Mouse (Mus musculus): ENCODE data around the gene Clip4. TPM values are rescaled to one million over a fixed set of nuclear protein-coding genes. Genes with fewer than 3 reads are reported as not detected.

Gene Clip4
- total and polyA plus RNA-seq, 2 experiments from 2014 or later = 15.8 to 16.9 TPM

GRCm38 (mm10) chr17:71823622-71824306 lies 55.5 kb downstream of the Clip4 start:
- WGBS = 87% methylated on average over 8 of the region's 8 CpGs

GRCm38 (mm10) chr17:71826603-71827002 lies 58.3 kb downstream of the Clip4 start:
- Histone ChIP-seq H3K27me3 (ENCODE audit: insufficient read depth, low read length) (no peaks in the 10 kb centered on the region), H3K9me3 (ENCODE audit: low read length) (no peaks in the 10 kb centered on the region), H3K4me3 (ENCODE audit: low read depth, low read length) (no peak overlapping the region), H3K27ac (ENCODE audit: low read depth, low read length) (no peak overlapping the region), H3K36me3 (ENCODE audit: insufficient read depth, low read length) (peaks cover 28% of the 10 kb centered on the region), H3K9ac (replicated peaks; ENCODE audit: low read length, poor library complexity, severe bottlenecking) (no peak overlapping the region), H3K4me1 (ENCODE audit: insufficient read depth, low read length) (no peaks in the 10 kb centered on the region), H3K4me2 (ENCODE audit: low read depth, low read length, poor library complexity, severe bottlenecking) (no peak overlapping the region)
- TF ChIP-seq CTCF (IDR thresholded peaks at IDR 0.05) = no peak
- WGBS = 74% methylated on average over 3 of the region's 3 CpGs
- ATAC-seq (ENCODE audit: low FRiP score) (no peak), DNase-seq (ENCODE audit: low spot score) (no peak)

More at GRCm38 (mm10) chr17:71823622-71824306, 55.5 kb downstream of the Clip4 start:
- TF ChIP-seq CTCF (IDR thresholded peaks at IDR 0.05) = no peak
- no peak overlapping the region for H3K4me2 ChIP-seq (ENCODE audit: low read depth, low read length, poor library complexity, severe bottlenecking)
- no peak overlapping the region for H3K9ac ChIP-seq (replicated peaks; ENCODE audit: low read length, poor library complexity, severe bottlenecking)
- no peaks in the 10 kb centered on the region for H3K9me3 ChIP-seq (ENCODE audit: low read length)
- H3K4me3 ChIP-seq (ENCODE audit: low read depth, low read length) = no peak overlapping the region
- H3K4me1 ChIP-seq (ENCODE audit: insufficient read depth, low read length) = no peaks in the 10 kb centered on the region
- ATAC-seq (ENCODE audit: low FRiP score) (no peak), DNase-seq (ENCODE audit: low spot score) (no peak)
- H3K27ac ChIP-seq (ENCODE audit: low read depth, low read length) = no peak overlapping the region
- H3K36me3 ChIP-seq (ENCODE audit: insufficient read depth, low read length) = peaks cover 24% of the 10 kb centered on the region
- no peaks in the 10 kb centered on the region for H3K27me3 ChIP-seq (ENCODE audit: insufficient read depth, low read length)

- Histone ChIP-seq H3K4me2 (ENCODE audit: low read depth, low read length, poor library complexity, severe bottlenecking) (no peak overlapping the region), H3K9me3 (ENCODE audit: low read length) (no peaks in the 10 kb centered on the region), H3K27me3 (ENCODE audit: insufficient read depth, low read length) (no peaks in the 10 kb centered on the region), H3K4me1 (ENCODE audit: insufficient read depth, low read length) (no peaks in the 10 kb centered on the region), H3K9ac (replicated peaks; ENCODE audit: low read length, poor library complexity, severe bottlenecking) (no peak overlapping the region), H3K27ac (ENCODE audit: low read depth, low read length) (no peak overlapping the region), H3K4me3 (ENCODE audit: low read depth, low read length) (no peak overlapping the region), H3K36me3 (ENCODE audit: insufficient read depth, low read length) (peaks cover 27% of the 10 kb centered on the region)
- ATAC-seq (ENCODE audit: low FRiP score) (no peak), DNase-seq (ENCODE audit: low spot score) (no peak)
- 59% methylated on average over 8 of the region's 8 CpGs for WGBS
- TF ChIP-seq CTCF (IDR thresholded peaks at IDR 0.05) = no peak
Observed at GRCm38 (mm10) chr17:71827627-71828026, 59.4 kb downstream of the Clip4 start.

GRCm38 (mm10) chr17:71828647-71829414 lies 60.6 kb downstream of the Clip4 start:
- no peak for ATAC-seq (ENCODE audit: low FRiP score)
- H3K27ac ChIP-seq (ENCODE audit: low read depth, low read length) = no peak overlapping the region
- peaks cover 27% of the 10 kb centered on the region for H3K36me3 ChIP-seq (ENCODE audit: insufficient read depth, low read length)
- H3K4me2 ChIP-seq (ENCODE audit: low read depth, low read length, poor library complexity, severe bottlenecking) = no peak overlapping the region
- no peaks in the 10 kb centered on the region for H3K9me3 ChIP-seq (ENCODE audit: low read length)
- no peaks in the 10 kb centered on the region for H3K27me3 ChIP-seq (ENCODE audit: insufficient read depth, low read length)
- 72% methylated on average over 12 of the region's 12 CpGs for WGBS
- no peaks in the 10 kb centered on the region for H3K4me1 ChIP-seq (ENCODE audit: insufficient read depth, low read length)
- no peak for TF ChIP-seq CTCF (IDR thresholded peaks at IDR 0.05)
- no peak for DNase-seq (ENCODE audit: low spot score)
- no peak overlapping the region for H3K4me3 ChIP-seq (ENCODE audit: low read depth, low read length)
- no peak overlapping the region for H3K9ac ChIP-seq (replicated peaks; ENCODE audit: low read length, poor library complexity, severe bottlenecking)

GRCm38 (mm10) chr17:71831960-71832359 lies 63.7 kb downstream of the Clip4 start:
- Histone ChIP-seq H3K4me2 (ENCODE audit: low read depth, low read length, poor library complexity, severe bottlenecking) (no peak overlapping the region), H3K27ac (ENCODE audit: low read depth, low read length) (no peak overlapping the region), H3K9me3 (ENCODE audit: low read length) (no peaks in the 10 kb centered on the region), H3K9ac (replicated peaks; ENCODE audit: low read length, poor library complexity, severe bottlenecking) (no peak overlapping the region), H3K36me3 (ENCODE audit: insufficient read depth, low read length) (peaks cover 17% of the 10 kb centered on the region), H3K4me3 (ENCODE audit: low read depth, low read length) (no peak overlapping the region), H3K27me3 (ENCODE audit: insufficient read depth, low read length) (no peaks in the 10 kb centered on the region), H3K4me1 (ENCODE audit: insufficient read depth, low read length) (no peaks in the 10 kb centered on the region)
- ATAC-seq (ENCODE audit: low FRiP score) (no peak), DNase-seq (ENCODE audit: low spot score) (peak; percentile 64)
- peak; percentile 83 for TF ChIP-seq CTCF (IDR thresholded peaks at IDR 0.05)
- 86% methylated on average over 3 of the region's 3 CpGs for WGBS

GRCm38 (mm10) chr17:71862184-71862583 lies 93.9 kb downstream of the Clip4 start:
- H3K9ac ChIP-seq (replicated peaks; ENCODE audit: low read length, poor library complexity, severe bottlenecking) = no peak overlapping the region
- TF ChIP-seq CTCF (IDR thresholded peaks at IDR 0.05) = no peak
- H3K4me2 ChIP-seq (ENCODE audit: low read depth, low read length, poor library complexity, severe bottlenecking) = no peak overlapping the region
- H3K9me3 ChIP-seq (ENCODE audit: low read length) = no peaks in the 10 kb centered on the region
- H3K27ac ChIP-seq (ENCODE audit: low read depth, low read length) = no peak overlapping the region
- WGBS = 72% methylated on average over 3 of the region's 3 CpGs
- no peaks in the 10 kb centered on the region for H3K4me1 ChIP-seq (ENCODE audit: insufficient read depth, low read length)
- H3K36me3 ChIP-seq (ENCODE audit: insufficient read depth, low read length) = peaks cover 6% of the 10 kb centered on the region; the same call in 1 of the 2 replicates
- H3K27me3 ChIP-seq (ENCODE audit: insufficient read depth, low read length) = no peaks in the 10 kb centered on the region
- H3K4me3 ChIP-seq (ENCODE audit: low read depth, low read length) = no peak overlapping the region
- DNase-seq (ENCODE audit: low spot score) = peak; percentile 31
- no peak for ATAC-seq (ENCODE audit: low FRiP score)

Data from midbrain, postnatal 0 days (tissue).